Mouse (Mus musculus) MEL (cell line): ENCODE measurements around the gene Tmem95. TPM values are rescaled to one million over a fixed set of nuclear protein-coding genes. Genes with fewer than 3 reads are reported as not detected.
"Not testable (repeated sequence)": the region's sequence is repeated elsewhere in the genome, so short reads cannot be mapped to it uniquely, and the experiment has no call there.

ENCODE experiments used
- DNase-seq: peaks from one replicate; pipeline ENCODE4 v3.0.0; 2011; ENCODE audit warnings: low read depth, low spot score
- H3K27ac ChIP-seq: 2 replicates; pipeline ENCODE4 v1.5.1; 2012; ENCODE audit warnings: low read depth, mild to moderate bottlenecking, control low read depth, low read length, moderate library complexity; ENCODE audit not compliant: control insufficient read depth
- H3K27me3 ChIP-seq, 2 experiments: fragments of 150-350 bp in 1 of 2; sonication (generic) in 1 of 2; 2 replicates each; pipeline ENCODE4 v1.6.1; 2012; ENCODE audit warnings: low read length in 2 of 2, mild to moderate bottlenecking in 2 of 2, improper control_type of control experiment in 1 of 2, moderate library complexity in 1 of 2; ENCODE audit not compliant: insufficient read depth in 2 of 2, control insufficient read depth in 1 of 2
- H3K36me3 ChIP-seq, 2 experiments: 2 replicates each; pipeline ENCODE4 v1.6.1; 2012 to 2014; ENCODE audit warnings: low read length in 2 of 2, improper control_type of control experiment in 1 of 2, inconsistent platforms in 1 of 2, mild to moderate bottlenecking in 1 of 2; ENCODE audit not compliant: insufficient read depth in 2 of 2, control insufficient read depth in 1 of 2
- H3K4me1 ChIP-seq, 2 experiments: fragments of 150-350 bp in 1 of 2; sonication (generic) in 1 of 2; 2 replicates each; pipeline ENCODE4 v1.6.1; 2012; ENCODE audit warnings: low read length in 2 of 2, improper control_type of control experiment in 1 of 2, mild to moderate bottlenecking in 1 of 2; ENCODE audit not compliant: insufficient read depth in 2 of 2, control insufficient read depth in 1 of 2
- H3K4me3 ChIP-seq, 2 experiments: fragments of 150-350 bp in 1 of 2; sonication (generic) in 1 of 2; 2 replicates each; pipeline ENCODE4 v1.5.1; 2012; ENCODE audit warnings: low read depth in 2 of 2, low read length in 2 of 2, mild to moderate bottlenecking in 2 of 2, moderate library complexity in 2 of 2, control low read depth in 1 of 2, improper control_type of control experiment in 1 of 2; ENCODE audit not compliant: control insufficient read depth in 1 of 2, insufficient read depth in 1 of 2
- H3K79me2 ChIP-seq: 2 replicates; pipeline ENCODE4 v1.6.1; 2012; ENCODE audit warnings: mild to moderate bottlenecking, low read length, moderate library complexity; ENCODE audit not compliant: control insufficient read depth, poor library complexity, insufficient read depth
- H3K9ac ChIP-seq: 2 replicates; pipeline ENCODE4 v1.6.1; 2012; ENCODE audit warnings: low read depth, mild to moderate bottlenecking, control low read depth, low read length, moderate library complexity; ENCODE audit not compliant: control insufficient read depth, poor library complexity, severe bottlenecking
- H3K9me3 ChIP-seq: fragments of 150-350 bp; sonication (generic); replicated peaks from 2 replicates; pipeline ENCODE4 v1.6.1; 2012; ENCODE audit warnings: mild to moderate bottlenecking, low read length, improper control_type of control experiment, moderate library complexity; ENCODE audit not compliant: insufficient read depth
- BHLHE40 ChIP-seq: IDR thresholded peaks from 2 replicates; pipeline ENCODE4 v1.6.1; 2012; ENCODE audit warnings: low read depth, mild to moderate bottlenecking, inconsistent platforms, low read length, improper control_type of control experiment, borderline replicate concordance
- CHD1 ChIP-seq: IDR thresholded peaks from 2 replicates; pipeline ENCODE4 v1.6.1; 2012; ENCODE audit warnings: low read depth, mild to moderate bottlenecking, inconsistent platforms, low read length, improper control_type of control experiment
- CTCF ChIP-seq, 3 experiments: IDR thresholded peaks in 2 of 3; conservative IDR thresholded peaks in 1 of 3; 2 replicates each; pipeline ENCODE4 v1.5.1; 2011 to 2012; ENCODE audit warnings: low read length in 3 of 3, low read depth in 2 of 3, mild to moderate bottlenecking in 2 of 3, improper control_type of control experiment in 1 of 3, inconsistent platforms in 1 of 3, mixed read lengths in 1 of 3, moderate library complexity in 1 of 3; ENCODE audit not compliant: control insufficient read depth in 1 of 3, insufficient read depth in 1 of 3, poor library complexity in 1 of 3, severe bottlenecking in 1 of 3
- GABPA ChIP-seq: IDR thresholded peaks from 2 replicates; pipeline ENCODE4 v1.6.1; 2012; ENCODE audit warnings: low read depth, mild to moderate bottlenecking, inconsistent platforms, low read length, improper control_type of control experiment, moderate library complexity
- GATA1 ChIP-seq: IDR thresholded peaks from 2 replicates; pipeline ENCODE4 v1.6.1; 2011; ENCODE audit warnings: low read depth, low read length, improper control_type of control experiment
- HCFC1 ChIP-seq: IDR thresholded peaks from 2 replicates; pipeline ENCODE4 v1.6.1; 2012; ENCODE audit warnings: low read depth, mild to moderate bottlenecking, inconsistent platforms, low read length, improper control_type of control experiment, moderate library complexity
- MAX ChIP-seq: IDR thresholded peaks from 2 replicates; pipeline ENCODE4 v1.6.1; 2011; ENCODE audit warnings: low read length, improper control_type of control experiment
- MAZ ChIP-seq: IDR thresholded peaks from 2 replicates; pipeline ENCODE4 v1.6.1; 2012; ENCODE audit warnings: low read depth, mild to moderate bottlenecking, inconsistent platforms, low read length, improper control_type of control experiment
- MEF2A ChIP-seq: IDR thresholded peaks from 2 replicates; pipeline ENCODE4 v1.6.1; 2014; ENCODE audit warnings: low read depth, mild to moderate bottlenecking, inconsistent platforms, low read length, improper control_type of control experiment; ENCODE audit not compliant: poor library complexity, insufficient replicate concordance, severe bottlenecking; ENCODE audit errors: extremely low read depth
- MYB ChIP-seq: IDR thresholded peaks from 2 replicates; pipeline ENCODE4 v1.6.1; 2011; ENCODE audit warnings: mild to moderate bottlenecking, low read depth, low read length, improper control_type of control experiment
- MYC ChIP-seq: IDR thresholded peaks from 2 replicates; pipeline ENCODE4 v1.6.1; 2011; ENCODE audit warnings: low read depth, mild to moderate bottlenecking, low read length, improper control_type of control experiment, moderate library complexity
- POLR2A ChIP-seq, 2 experiments: IDR thresholded peaks; 2 replicates each; pipeline ENCODE4 v1.6.1; 2011 to 2012; ENCODE audit warnings: low read length in 2 of 2, mild to moderate bottlenecking in 2 of 2, control low read depth in 1 of 2, improper control_type of control experiment in 1 of 2, low read depth in 1 of 2, moderate library complexity in 1 of 2; ENCODE audit not compliant: control insufficient read depth in 1 of 2, insufficient read depth in 1 of 2, poor library complexity in 1 of 2
- SMC3 ChIP-seq: IDR thresholded peaks from 2 replicates; pipeline ENCODE4 v1.6.1; 2011; ENCODE audit warnings: low read depth, low read length, improper control_type of control experiment
- TAL1 ChIP-seq: IDR thresholded peaks from 2 replicates; pipeline ENCODE4 v1.6.1; 2012; ENCODE audit warnings: mild to moderate bottlenecking, inconsistent platforms, low read length, moderate library complexity, mixed read lengths
- ZC3H11A ChIP-seq: IDR thresholded peaks from 2 replicates; pipeline ENCODE4 v1.6.1; 2012; ENCODE audit warnings: low read depth, mild to moderate bottlenecking, inconsistent platforms, low read length, improper control_type of control experiment
- polyA plus RNA-seq, 2 experiments: library from polyadenylated mRNA; stranded (reverse) in 1 of 2; unstranded in 1 of 2; fragments of >175 nt in 1 of 2; fragments of >200 nt in 1 of 2; gene quantifications; 2 replicates each; pipeline versions ENCODE4 v1.2.1 to v1.2.4; 2012; ENCODE audit warnings: low replicate concordance in 2 of 2, low read depth in 1 of 2; ENCODE audit not compliant: insufficient read length in 2 of 2, insufficient read depth in 1 of 2, missing spikeins in 1 of 2
- total RNA-seq: library from RNA; depleted of rRNA; stranded (reverse); fragments of 300-350 nt; gene quantifications from 2 replicates; pipeline ENCODE4 v1.2.3, GENCODE M21; 2012

Tmem95 gene
- total and polyA plus RNA-seq, 3 experiments, result not detected

GRCm38 (mm10) chr11:69867335-69867734, 10.5 kb downstream of the Tmem95 start (continued):
- TF ChIP-seq MAZ, result no peak

GRCm38 (mm10) chr11:69865561-69865960, 12.3 kb downstream of the Tmem95 start:
- Histone ChIP-seq H3K4me3 (no peak overlapping the region), H3K9ac (no peak overlapping the region), H3K9me3 (no peaks in the 10 kb centered on the region), H3K27ac (no peak overlapping the region), H3K27me3 (no peaks in the 10 kb centered on the region; a peak in 1 of 4 replicates), H3K79me2 (no peaks in the 10 kb centered on the region), H3K4me1 (peaks cover 2 to 17% of the 10 kb centered on the region in 2 experiments), H3K36me3 (peaks cover 0 to 4% of the 10 kb centered on the region in 2 experiments; a peak in 1 of 4 replicates)
- TF ChIP-seq GATA1 (no peak), SMC3 (no peak), MAX (no peak), ZC3H11A (no peak), MYC (no peak), CTCF (IDR thresholded peaks at IDR 0.05 in 2 of 3, conservative IDR thresholded peaks at IDR 0.05 in 1 of 3; ENCODE audit: control insufficient read depth in 1 of 3, insufficient read depth in 1 of 3, low read depth in 2 of 3, low read length in 3 of 3, poor library complexity in 1 of 3, severe bottlenecking in 1 of 3) (no peak), BHLHE40 (no peak), GABPA (no peak), TAL1 (no peak), HCFC1 (no peak), MYB (no peak), CHD1 (no peak)
- no peak for DNase-seq

DNA sequence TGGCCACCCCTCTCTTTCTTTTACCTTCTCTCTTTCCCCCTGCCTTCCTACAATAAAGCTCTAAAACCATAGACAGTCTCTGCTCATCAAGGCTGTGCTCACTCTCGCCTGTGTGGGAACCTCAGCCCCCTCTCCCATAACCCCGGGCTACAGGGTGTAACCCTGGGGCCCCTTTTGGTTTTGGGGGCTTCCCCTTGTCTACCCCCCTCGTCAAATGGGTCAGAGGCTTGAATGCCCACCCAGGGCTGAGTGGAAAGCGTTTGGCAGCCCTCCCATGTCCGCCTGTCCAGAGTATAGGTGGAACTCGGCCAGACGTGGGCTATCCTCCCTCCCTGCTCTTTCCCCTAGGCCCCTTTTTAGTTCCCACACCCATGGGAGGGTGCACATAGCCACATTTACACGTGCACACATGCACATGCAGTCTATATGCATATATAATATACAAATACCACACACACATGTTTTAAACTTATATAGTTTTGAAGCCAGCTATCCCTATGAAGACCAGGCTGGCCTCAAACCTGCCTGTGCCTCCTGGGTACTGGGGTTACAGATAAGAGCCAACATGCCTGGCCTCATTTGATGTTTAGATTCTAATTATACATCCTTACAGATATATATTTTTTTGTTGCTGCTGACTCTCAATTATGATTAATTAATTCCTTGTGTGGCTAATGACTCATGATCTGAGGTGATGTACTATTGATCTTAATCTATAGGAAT, 13.5 kb downstream of the Tmem95 start:
- Histone ChIP-seq H3K27me3 (no peaks in the 10 kb centered on the region), H3K36me3 (peaks cover 0 to 4% of the 10 kb centered on the region in 2 experiments; a peak in 1 of 4 replicates), H3K4me3 (no peak overlapping the region), H3K27ac (no peak overlapping the region), H3K79me2 (no peaks in the 10 kb centered on the region), H3K9ac (no peak overlapping the region), H3K9me3 (no peaks in the 10 kb centered on the region), H3K4me1 (peaks cover 2 to 17% of the 10 kb centered on the region in 2 experiments)
- DNase-seq, result no peak
- TF ChIP-seq MEF2A (no peak), POLR2A (IDR thresholded peaks at IDR 0.05; ENCODE audit: control insufficient read depth in 1 of 2, insufficient read depth in 1 of 2, low read depth in 1 of 2, low read length in 2 of 2, poor library complexity in 1 of 2) (no peak), GATA1 (0 out of 2 replicates have a peak, but pooled peaks have one; percentile 17)

DNA sequence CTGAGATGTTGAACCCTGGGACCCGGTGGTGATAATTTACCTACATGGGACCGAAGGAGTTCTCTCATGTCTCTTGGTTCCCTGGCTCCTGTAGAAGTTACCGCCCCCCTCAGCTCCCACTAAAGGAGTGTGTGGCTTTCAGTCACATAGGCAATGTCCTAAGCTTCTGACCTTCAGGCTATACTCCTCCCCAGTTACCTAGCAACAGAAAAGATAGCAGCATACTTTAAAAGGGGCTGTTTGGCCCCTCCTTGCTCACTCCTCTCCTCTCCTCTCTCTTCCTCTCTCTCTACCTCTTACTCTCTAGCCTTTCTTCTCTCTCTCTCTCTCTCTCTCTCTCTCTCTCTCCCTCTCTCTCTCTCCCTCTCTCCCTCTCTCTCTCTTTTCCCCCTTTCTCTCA, 14.1 kb downstream of the Tmem95 start:
- peaks cover 2 to 17% of the 10 kb centered on the region in 2 experiments for H3K4me1 ChIP-seq
- H3K36me3 ChIP-seq, DNase-seq, H3K9ac ChIP-seq, H3K4me3 ChIP-seq, H3K27me3 ChIP-seq, H3K27ac ChIP-seq, H3K79me2 ChIP-seq, H3K9me3 ChIP-seq: not testable (repeated sequence)
